Mouse (Mus musculus) lung, embryonic 15.5 days (tissue): Measurements from ENCODE around the gene Ptprg. TPM values are rescaled to one million over a fixed set of nuclear protein-coding genes. Genes with fewer than 3 reads are reported as not detected.
A peak's percentile ranks its signal among the peaks of the same experiment; 100 is the strongest.

ENCODE experiments used
- ATAC-seq: fragments of 200-750 bp; cut with Nextera tagmentation; 2 replicates; pipeline ENCODE4 v1.8.0; 2017; ENCODE audit warnings: moderate number of reproducible peaks, borderline replicate concordance; ENCODE audit not compliant: low FRiP score, low TSS enrichment; ENCODE audit errors: extremely low read depth
- H3K27ac ChIP-seq: fragments of 300-500 bp; sonication (generic); 2 replicates; pipeline ENCODE4 v1.5.1; 2015; ENCODE audit warnings: moderate library complexity, mild to moderate bottlenecking, inconsistent platforms
- H3K27me3 ChIP-seq: fragments of 300-500 bp; sonication (generic); 2 replicates; pipeline ENCODE4 v1.6.1; 2015; ENCODE audit warnings: inconsistent platforms
- H3K36me3 ChIP-seq: fragments of 300-500 bp; sonication (generic); 2 replicates; pipeline ENCODE4 v1.6.1; 2015; ENCODE audit warnings: inconsistent platforms
- H3K4me1 ChIP-seq: fragments of 300-500 bp; sonication (generic); 2 replicates; pipeline ENCODE4 v1.6.1; 2015; ENCODE audit warnings: inconsistent platforms
- H3K4me2 ChIP-seq: fragments of 300-500 bp; sonication (generic); 2 replicates; pipeline ENCODE4 v1.6.1; 2015; ENCODE audit warnings: inconsistent platforms, mild to moderate bottlenecking, moderate library complexity
- H3K4me3 ChIP-seq: fragments of 300-500 bp; sonication (generic); 2 replicates; pipeline ENCODE4 v1.5.1; 2015; ENCODE audit warnings: mild to moderate bottlenecking, inconsistent platforms
- H3K9ac ChIP-seq: fragments of 300-500 bp; sonication (generic); 2 replicates; pipeline ENCODE4 v1.6.1; 2015; ENCODE audit warnings: inconsistent platforms
- H3K9me3 ChIP-seq: fragments of 300-500 bp; sonication (generic); 2 replicates; pipeline ENCODE4 v1.6.1; 2016; ENCODE audit warnings: inconsistent platforms
- WGBS: fragments of 180-500 bp; shearing (Covaris S2); methylation state at CpG from one replicate; pipeline ENCODE4 v1.1.7; 2015; 5-methylcytosine and 5-hydroxymethylcytosine counted together
- polyA plus RNA-seq: library from polyadenylated mRNA; unstranded; fragments of >200 nt; fragmentation: Nextera tagmentation; extraction: Ambion mirVana; gene quantifications from 2 replicates; pipeline ENCODE4 v1.2.1, GENCODE M21; 2015

Gene Ptprg
- polyA plus RNA-seq, 1 experiment from 2014 or later: 29.9 TPM

GRCm38 (mm10) chr14:12004061-12004460 lies 450.7 kb downstream of the Ptprg start:
- Histone ChIP-seq H3K9ac (no peak overlapping the region), H3K4me2 (no peak overlapping the region), H3K9me3 (no peaks in the 10 kb centered on the region), H3K27ac (no peak overlapping the region), H3K27me3 (no peaks in the 10 kb centered on the region), H3K4me1 (no peaks in the 10 kb centered on the region), H3K36me3 (no peaks in the 10 kb centered on the region), H3K4me3 (no peak overlapping the region)
- no peak for ATAC-seq
- WGBS: 84% methylated on average over 4 of the region's 4 CpGs

- Histone ChIP-seq H3K9ac (no peak overlapping the region), H3K36me3 (no peaks in the 10 kb centered on the region), H3K4me1 (no peaks in the 10 kb centered on the region), H3K9me3 (no peaks in the 10 kb centered on the region), H3K27me3 (no peaks in the 10 kb centered on the region), H3K4me3 (no peak overlapping the region), H3K4me2 (no peak overlapping the region), H3K27ac (no peak overlapping the region)
- ATAC-seq: no peak
- 71% methylated on average over 5 of the region's 5 CpGs for WGBS
Measured at GRCm38 (mm10) chr14:12011766-12012165, 458.4 kb downstream of the Ptprg start.

GRCm38 (mm10) chr14:12025812-12026728 lies 472.7 kb downstream of the Ptprg start:
- 89% methylated on average over 16 of the region's 16 CpGs for WGBS

GRCm38 (mm10) chr14:12027247-12027646 lies 473.9 kb downstream of the Ptprg start:
- Histone ChIP-seq H3K36me3 (no peaks in the 10 kb centered on the region), H3K4me1 (no peaks in the 10 kb centered on the region), H3K27me3 (no peaks in the 10 kb centered on the region), H3K4me3 (no peak overlapping the region), H3K9ac (no peak overlapping the region), H3K9me3 (no peaks in the 10 kb centered on the region), H3K4me2 (no peak overlapping the region), H3K27ac (no peak overlapping the region)
- WGBS: 56% methylated on average over 8 of the region's 8 CpGs
- no peak for ATAC-seq

More at GRCm38 (mm10) chr14:12025812-12026728, 472.7 kb downstream of the Ptprg start:
- H3K9me3 ChIP-seq: no peaks in the 10 kb centered on the region
- H3K4me1 ChIP-seq: no peaks in the 10 kb centered on the region
- no peak overlapping the region for H3K4me2 ChIP-seq
- H3K27ac ChIP-seq: no peak overlapping the region
- H3K4me3 ChIP-seq: no peak overlapping the region
- H3K27me3 ChIP-seq: no peaks in the 10 kb centered on the region
- ATAC-seq: no peak
- H3K9ac ChIP-seq: no peak overlapping the region
- no peaks in the 10 kb centered on the region for H3K36me3 ChIP-seq

- no peak for ATAC-seq
- no peak overlapping the region for H3K4me3 ChIP-seq
- no peak overlapping the region for H3K27ac ChIP-seq
- WGBS: 50% methylated on average over 2 of the region's 2 CpGs
- H3K4me2 ChIP-seq: no peak overlapping the region
- no peaks in the 10 kb centered on the region for H3K4me1 ChIP-seq
- H3K9ac ChIP-seq: no peak overlapping the region
- H3K9me3 ChIP-seq: no peaks in the 10 kb centered on the region
- no peaks in the 10 kb centered on the region for H3K27me3 ChIP-seq
- no peaks in the 10 kb centered on the region for H3K36me3 ChIP-seq
Measured at GRCm38 (mm10) chr14:12029926-12030325, 476.6 kb downstream of the Ptprg start.

- ATAC-seq: no peak
- 72% methylated on average over 11 of the region's 11 CpGs for WGBS
Measured at GRCm38 (mm10) chr14:12036530-12037283, 483.4 kb downstream of the Ptprg start.

GRCm38 (mm10) chr14:12039743-12040142 lies 486.4 kb downstream of the Ptprg start:
- Histone ChIP-seq H3K9me3 (no peaks in the 10 kb centered on the region), H3K9ac (no peak overlapping the region), H3K27ac (no peak overlapping the region), H3K4me2 (no peak overlapping the region), H3K36me3 (no peaks in the 10 kb centered on the region), H3K4me1 (no peaks in the 10 kb centered on the region), H3K4me3 (no peak overlapping the region), H3K27me3 (no peaks in the 10 kb centered on the region)
- ATAC-seq: no peak
- WGBS: 74% methylated on average over 3 of the region's 3 CpGs

More at GRCm38 (mm10) chr14:12036530-12037283, 483.4 kb downstream of the Ptprg start:
- Histone ChIP-seq H3K9ac (no peak overlapping the region), H3K4me3 (no peak overlapping the region), H3K27ac (no peak overlapping the region), H3K4me1 (no peaks in the 10 kb centered on the region), H3K27me3 (no peaks in the 10 kb centered on the region), H3K9me3 (no peaks in the 10 kb centered on the region), H3K36me3 (no peaks in the 10 kb centered on the region), H3K4me2 (no peak overlapping the region)

- H3K27me3 ChIP-seq: no peaks in the 10 kb centered on the region
- WGBS: 85% methylated on average over 6 of the region's 6 CpGs
- no peak for ATAC-seq
- H3K4me2 ChIP-seq: no peak overlapping the region
- H3K4me1 ChIP-seq: no peaks in the 10 kb centered on the region
- no peak overlapping the region for H3K9ac ChIP-seq
- H3K9me3 ChIP-seq: no peaks in the 10 kb centered on the region
- no peak overlapping the region for H3K27ac ChIP-seq
- H3K4me3 ChIP-seq: no peak overlapping the region
- H3K36me3 ChIP-seq: no peaks in the 10 kb centered on the region
Measured at GRCm38 (mm10) chr14:12041566-12041965, 488.2 kb downstream of the Ptprg start.

- WGBS: 55% methylated on average over 3 of the region's 3 CpGs
- Histone ChIP-seq H3K27me3 (no peaks in the 10 kb centered on the region), H3K9me3 (no peaks in the 10 kb centered on the region), H3K9ac (no peak overlapping the region), H3K4me3 (no peak overlapping the region), H3K36me3 (no peaks in the 10 kb centered on the region), H3K27ac (peak overlapping the region; percentile 24; the same call in 1 of the 2 replicates), H3K4me1 (no peaks in the 10 kb centered on the region), H3K4me2 (no peak overlapping the region)
- ATAC-seq: peak; percentile 31; the same call in 1 of the 2 replicates
Measured at GRCm38 (mm10) chr14:12046226-12046882, 493.0 kb downstream of the Ptprg start.

- Histone ChIP-seq H3K9ac (no peak overlapping the region), H3K9me3 (no peaks in the 10 kb centered on the region), H3K36me3 (no peaks in the 10 kb centered on the region), H3K27me3 (no peaks in the 10 kb centered on the region), H3K4me2 (no peak overlapping the region), H3K4me1 (no peaks in the 10 kb centered on the region), H3K27ac (no peak overlapping the region), H3K4me3 (no peak overlapping the region)
- no peak for ATAC-seq
- 87% methylated on average over 4 of the region's 4 CpGs for WGBS
Measured at GRCm38 (mm10) chr14:12047637-12048036, 494.3 kb downstream of the Ptprg start.

GRCm38 (mm10) chr14:12056912-12057524 lies 503.7 kb downstream of the Ptprg start:
- Histone ChIP-seq H3K27me3 (no peaks in the 10 kb centered on the region), H3K4me3 (no peak overlapping the region), H3K9me3 (no peaks in the 10 kb centered on the region), H3K9ac (no peak overlapping the region), H3K4me1 (no peaks in the 10 kb centered on the region), H3K36me3 (no peaks in the 10 kb centered on the region), H3K4me2 (no peak overlapping the region), H3K27ac (no peak overlapping the region)
- WGBS: 69% methylated on average over 5 of the region's 5 CpGs
- ATAC-seq: no peak
